Mouse (Mus musculus): Measurements from ENCODE around the gene Vil1.
A peak's percentile ranks its signal among the peaks of the same experiment; 100 is the strongest.

Vil1 gene

GRCm38 (mm10) chr1:74415143-74415542 is 6.0 kb downstream of the Vil1 start:
- DNase-seq: peak; percentile 33

- no peak for DNase-seq
These were observed 9.7 kb downstream of the Vil1 start for GRCm38 (mm10) chr1:74418747-74419439.

- no peak for DNase-seq
These were observed 10.2 kb downstream of the Vil1 start for GRCm38 (mm10) chr1:74419440-74419794.

- DNase-seq: no peak
These were observed 14.0 kb downstream of the Vil1 start for GRCm38 (mm10) chr1:74423147-74423546.

- no peak for DNase-seq
These were observed 16.7 kb downstream of the Vil1 start for GRCm38 (mm10) chr1:74425845-74426244.

GRCm38 (mm10) chr1:74433220-74433619 is 24.0 kb downstream of the Vil1 start:
- DNase-seq: no peak

- no peak for DNase-seq
These were observed 25.4 kb downstream of the Vil1 start for GRCm38 (mm10) chr1:74434596-74434995.

GRCm38 (mm10) chr1:74435563-74435962 is 26.4 kb downstream of the Vil1 start:
- peak; percentile 44 for DNase-seq

- DNase-seq: no peak
These were observed 28.7 kb downstream of the Vil1 start for GRCm38 (mm10) chr1:74437702-74438427.

GRCm38 (mm10) chr1:74439166-74439876 is 30.1 kb downstream of the Vil1 start:
- no peak for DNase-seq

- DNase-seq: no peak
These were observed 35.4 kb downstream of the Vil1 start for GRCm38 (mm10) chr1:74444538-74444937.

- no peak for DNase-seq
These were observed 43.5 kb downstream of the Vil1 start for GRCm38 (mm10) chr1:74452611-74453045.

- DNase-seq: peak; percentile 38
These were observed 51.1 kb downstream of the Vil1 start for GRCm38 (mm10) chr1:74460273-74460672.

All from thymus, postnatal 14 days (tissue).